Mouse (Mus musculus) left cerebral cortex, postnatal 4 days (tissue): ENCODE measurements around the gene Gm21953. TPM values are rescaled to one million over a fixed set of nuclear protein-coding genes. Genes with fewer than 3 reads are reported as not detected.
"Not testable (repeated sequence)": the region's sequence is repeated elsewhere in the genome, so short reads cannot be mapped to it uniquely, and the experiment has no call there.

Source experiments
- DNase-seq: peaks from one replicate; pipeline ENCODE4 v3.0.0-alpha.2; 2022
- intact Hi-C: fragments of 180-260 bp; cut with DNase I; formaldehyde crosslinking; loops from one replicate; pipeline ENCODE4 v1.15.1; 2025
- total RNA-seq, 2 experiments: library from RNA; stranded (reverse); gene quantifications; 2 replicates each; pipeline ENCODE4 v1.2.3; 2021

Gene Gm21953
- total RNA-seq = not detected

DNA sequence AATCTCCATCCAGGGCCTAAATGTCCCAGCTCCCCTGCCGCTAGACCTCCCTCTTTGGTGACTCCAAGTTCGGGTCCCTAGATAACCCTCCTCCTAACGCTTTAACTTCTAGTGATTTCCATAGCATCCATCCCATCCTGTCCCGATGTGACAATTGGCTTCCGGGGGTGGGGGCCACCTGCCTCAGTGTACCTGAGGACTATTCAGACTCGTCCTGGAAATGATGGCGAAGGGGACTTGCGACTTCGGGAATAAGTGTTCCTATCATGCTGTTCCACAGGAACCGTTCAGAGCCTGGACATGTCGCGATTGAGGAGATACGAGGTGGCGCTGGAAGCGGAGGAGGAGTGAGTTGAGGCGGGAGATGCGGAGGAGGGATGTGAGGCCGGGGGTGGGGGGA is at the start of gene Gm21953:
Gene Gm21953 (plus strand): TSS at position 301 of the 400 bp plus-strand sequence.
- DNase-seq, intact Hi-C loops: not testable (repeated sequence)

DNA sequence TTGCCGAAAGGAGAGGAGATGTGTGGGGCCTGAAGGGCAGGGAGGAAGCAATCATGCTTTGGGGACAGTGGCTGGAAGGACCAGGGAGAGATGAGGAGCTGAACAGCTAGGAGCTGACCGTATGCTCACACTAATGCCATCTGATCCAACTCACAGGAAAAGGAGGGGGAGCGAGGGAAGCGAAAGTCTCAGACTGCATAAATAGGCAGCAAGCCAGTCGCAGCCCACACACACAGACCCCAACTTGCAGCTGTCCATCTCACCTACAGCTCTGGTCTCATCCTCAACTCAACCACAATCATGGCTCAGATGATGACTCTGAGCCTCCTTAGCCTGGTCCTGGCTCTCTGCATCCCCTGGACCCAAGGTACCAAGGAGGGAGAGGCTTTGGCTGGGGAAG is 38.6 kb upstream of the Gm21953 start, which contains the start of gene Ccl21b:
Gene Ccl21b (plus strand): TSS at position 301 of the 400 bp plus-strand sequence.
- DNase-seq, intact Hi-C loops: not testable (repeated sequence)

DNA sequence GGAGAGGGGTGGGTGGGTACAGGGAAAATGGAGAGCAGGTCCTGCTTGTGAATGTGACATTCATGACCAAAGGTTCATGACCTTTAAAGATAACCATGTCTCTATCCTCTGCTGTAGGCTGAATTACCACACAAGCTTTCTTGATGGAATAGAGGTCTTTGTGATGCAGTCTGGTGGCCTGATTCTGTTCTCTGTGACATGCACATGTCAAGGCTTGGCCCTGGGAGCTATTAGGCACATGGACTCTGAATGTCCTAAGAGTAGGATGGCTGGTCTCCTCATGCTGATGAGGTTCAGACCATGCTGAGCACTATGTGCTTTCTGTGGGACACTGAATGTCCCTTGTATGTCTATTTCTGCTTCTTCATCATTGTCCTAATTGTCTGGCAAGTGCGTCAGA is 24.0 kb downstream of the Gm21953 start, which contains the start of gene Fam205a3:
Gene Fam205a3 (plus strand): TSS at position 301 of the 400 bp plus-strand sequence.
- intact Hi-C loops = not testable (repeated sequence)

More for the DNA sequence above, 24.0 kb downstream of the Gm21953 start, which contains the start of gene Fam205a3:
- not testable (repeated sequence) for DNase-seq

Other genes starting within 250 kb of the Gm21953 start
- not detected for gene Gm3893, start 203.1 kb upstream of the Gm21953 start, total RNA-seq
- gene Gm13304, start 179.4 kb upstream of the Gm21953 start, total RNA-seq = 1 to 10 TPM in 1 of 2 experiments, not detected in 1; 7.7 TPM
- 10 to 100 TPM; 19.8 to 24.4 TPM for gene Gm13306, start 140.8 kb upstream of the Gm21953 start, total RNA-seq
- 1 to 10 TPM in 1 of 2 experiments, under 1 TPM in 1; 0.72 to 1.1 TPM for gene Gm13305, start 125.7 kb upstream of the Gm21953 start, total RNA-seq
- 1 to 10 TPM; 6.6 to 7.0 TPM for gene Gm10600, start 53.6 kb upstream of the Gm21953 start, total RNA-seq
- not detected for gene Ccl21b, start 38.5 kb upstream of the Gm21953 start, total RNA-seq
- gene Fam205a3, start 24.1 kb downstream of the Gm21953 start, total RNA-seq = under 1 TPM in 1 of 2 experiments, not detected in 1; 0.08 TPM
- gene Gm21586, start 145.1 kb downstream of the Gm21953 start, total RNA-seq = not detected
- gene Gm2163, start 172.5 kb downstream of the Gm21953 start, total RNA-seq = 1 to 10 TPM; 4.0 to 4.2 TPM
- gene Fam205a2, start 233.9 kb downstream of the Gm21953 start, total RNA-seq = under 1 TPM in 1 of 2 experiments, not detected in 1; 0.08 TPM